Mouse (Mus musculus): ENCODE results near the gene Sema3a. TPM values are rescaled to one million over a fixed set of nuclear protein-coding genes. Genes with fewer than 3 reads are reported as not detected.
"Not testable (repeated sequence)": the region's sequence is repeated elsewhere in the genome, so short reads cannot be mapped to it uniquely, and the experiment has no call there.

Gene Sema3a
- polyA plus RNA-seq, 1 experiment from 2014 or later = 3.6 TPM

DNA sequence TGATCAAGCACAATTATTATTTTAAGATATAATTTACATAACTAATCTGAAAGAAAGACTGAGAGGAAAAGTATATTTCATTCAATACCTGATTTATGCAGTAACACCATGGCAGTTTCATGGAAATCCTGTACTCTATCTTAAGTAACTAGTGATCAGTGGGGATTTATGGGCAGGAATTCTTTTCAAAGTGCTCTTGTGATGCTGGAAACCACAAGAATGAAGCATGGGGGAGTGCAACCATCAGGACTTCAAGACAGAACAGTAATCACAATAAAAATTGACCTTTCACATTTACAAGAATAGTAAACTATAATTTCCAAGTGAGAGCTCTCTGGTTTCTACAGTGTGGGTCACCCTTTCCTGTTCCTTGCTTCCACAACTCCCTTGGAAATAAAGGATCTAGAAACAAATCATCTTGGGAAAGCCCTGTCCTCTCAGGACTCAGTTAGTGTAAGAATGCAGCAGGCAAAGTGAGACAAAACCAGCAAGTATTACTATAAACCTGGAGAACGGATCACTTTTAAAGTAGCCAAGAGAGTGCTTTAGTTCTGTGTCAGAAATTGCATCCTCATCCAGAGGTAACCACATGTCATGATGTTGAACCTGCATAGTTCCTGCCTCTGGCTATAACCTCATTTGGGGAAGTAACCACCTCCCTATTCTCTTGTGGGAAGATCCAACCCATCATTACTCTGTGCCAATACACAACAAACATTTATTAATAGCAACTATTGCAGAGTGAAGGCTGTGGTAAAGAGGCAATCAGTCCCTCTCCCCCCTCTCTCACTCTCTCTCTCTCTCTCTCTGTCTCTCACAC, 335.2 kb downstream of the Sema3a start:
- Histone ChIP-seq H3K4me3 (ENCODE audit: low read depth, low read length) (no peak overlapping the region), H3K9ac (ENCODE audit: low read depth, low read length) (no peak overlapping the region), H3K4me1 (replicated peaks; ENCODE audit: control insufficient read depth, insufficient read depth, low read length) (no peaks in the 10 kb centered on the region), H3K27ac (ENCODE audit: low read depth, low read length) (no peak overlapping the region), H3K27me3 (replicated peaks; ENCODE audit: control insufficient read depth, insufficient read depth, low read length) (no peaks in the 10 kb centered on the region), H3K9me3 (ENCODE audit: control insufficient read depth) (no peaks in the 10 kb centered on the region), H3K36me3 (ENCODE audit: control insufficient read depth, insufficient read depth) (no peaks in the 10 kb centered on the region), H3K4me2 (replicated peaks; ENCODE audit: low read depth) (no peak overlapping the region)
- TF ChIP-seq CTCF (IDR thresholded peaks at IDR 0.05; ENCODE audit: low read depth) = no peak
- WGBS = 64% methylated on average over 1 of the region's 1 CpGs
- ATAC-seq = no peak

DNA sequence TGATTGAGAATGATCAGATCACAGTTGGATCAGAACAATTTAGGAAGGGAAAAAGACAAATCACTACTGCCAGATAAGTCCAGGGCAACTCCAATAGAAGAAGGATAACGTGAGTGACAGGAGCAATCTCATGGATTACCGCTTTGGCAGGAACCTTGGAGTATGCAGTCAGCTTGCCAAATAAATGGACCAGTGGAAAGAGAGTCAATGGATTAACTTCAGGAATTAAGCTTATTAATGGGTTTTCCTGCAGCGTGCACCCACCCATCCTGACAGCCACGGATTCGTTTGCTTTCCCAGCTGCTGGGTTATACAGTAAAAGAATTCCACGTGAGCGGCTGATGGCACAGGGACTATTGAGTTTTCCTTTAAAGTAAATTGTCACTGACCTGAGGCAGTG, 343.6 kb downstream of the Sema3a start:
- Histone ChIP-seq H3K36me3 (ENCODE audit: control insufficient read depth, insufficient read depth) (no peaks in the 10 kb centered on the region), H3K9me3 (ENCODE audit: control insufficient read depth) (no peaks in the 10 kb centered on the region), H3K9ac (ENCODE audit: low read depth, low read length) (no peak overlapping the region), H3K4me2 (replicated peaks; ENCODE audit: low read depth) (no peak overlapping the region), H3K27me3 (replicated peaks; ENCODE audit: control insufficient read depth, insufficient read depth, low read length) (no peaks in the 10 kb centered on the region), H3K4me1 (replicated peaks; ENCODE audit: control insufficient read depth, insufficient read depth, low read length) (no peaks in the 10 kb centered on the region), H3K4me3 (ENCODE audit: low read depth, low read length) (no peak overlapping the region), H3K27ac (ENCODE audit: low read depth, low read length) (no peak overlapping the region)
- 63% methylated on average over 7 of the region's 7 CpGs for WGBS
- no peak for ATAC-seq
- TF ChIP-seq CTCF (IDR thresholded peaks at IDR 0.05; ENCODE audit: low read depth) = no peak

DNA sequence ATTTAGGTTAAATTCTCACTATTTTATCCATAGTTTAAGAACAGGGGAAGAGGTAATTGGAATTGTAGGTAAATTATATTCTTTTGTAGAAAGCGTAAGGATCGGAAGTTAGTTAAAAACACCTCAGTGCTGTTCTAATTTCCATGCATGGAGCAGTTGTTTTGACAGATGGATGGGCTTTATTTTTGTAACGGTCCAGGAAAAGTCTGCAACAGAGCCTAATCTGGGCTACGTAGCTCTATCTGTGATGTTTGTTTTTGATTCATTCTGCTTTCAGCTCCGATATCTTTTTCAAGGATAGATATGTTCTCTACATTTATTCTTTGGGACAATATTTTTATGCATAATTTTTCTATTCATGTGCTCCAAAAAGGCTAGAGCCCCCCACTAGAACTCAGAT, 344.2 kb downstream of the Sema3a start:
- 74% methylated on average over 5 of the region's 5 CpGs for WGBS
- no peak for ATAC-seq

DNA sequence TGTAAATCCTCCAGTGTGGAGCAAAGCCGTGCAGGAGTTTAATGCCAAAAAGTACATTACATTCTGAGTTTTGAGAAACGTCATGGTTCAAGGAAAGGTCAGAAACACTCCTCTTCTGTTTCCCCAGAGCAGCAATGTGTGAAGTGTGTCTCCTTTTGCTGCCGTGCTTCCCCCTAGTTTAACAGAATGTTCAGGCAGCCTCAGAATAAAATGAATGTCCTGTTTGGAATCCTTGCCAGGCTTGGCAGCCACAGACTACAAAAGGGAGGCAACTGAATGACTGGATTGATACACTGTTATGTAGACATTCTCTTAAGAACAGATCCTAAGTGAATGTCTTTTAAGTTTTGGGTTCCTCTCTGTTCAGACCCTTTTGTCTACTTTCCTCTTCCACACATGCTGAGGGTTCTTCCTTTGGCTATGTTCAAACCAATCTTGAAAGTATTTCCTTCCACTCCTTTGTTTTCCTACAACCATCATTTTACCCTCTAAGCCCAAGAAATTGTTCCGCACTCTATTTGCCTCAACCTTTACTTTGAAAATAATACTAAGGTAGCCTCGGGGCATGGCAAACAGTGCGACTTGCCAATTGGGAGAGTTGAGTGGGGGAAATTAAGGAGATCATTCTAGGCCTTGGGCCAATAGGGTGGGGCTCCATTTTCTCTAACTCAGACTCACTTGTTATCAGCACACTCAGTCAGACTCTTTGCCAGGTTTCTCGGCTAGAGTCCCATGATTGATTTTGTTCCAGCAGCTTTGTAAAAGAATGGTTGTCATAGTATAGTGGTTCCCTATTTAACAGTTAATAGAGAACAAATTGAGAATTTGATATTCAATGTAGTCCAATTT, 345.1 kb downstream of the Sema3a start:
- TF ChIP-seq CTCF (IDR thresholded peaks at IDR 0.05; ENCODE audit: low read depth) = no peak
- no peak overlapping the region for H3K4me2 ChIP-seq (replicated peaks; ENCODE audit: low read depth)
- no peak overlapping the region for H3K4me3 ChIP-seq (ENCODE audit: low read depth, low read length)
- H3K9ac ChIP-seq (ENCODE audit: low read depth, low read length) = no peak overlapping the region
- WGBS = 64% methylated on average over 7 of the region's 7 CpGs
- no peak for ATAC-seq
- H3K4me1 ChIP-seq (replicated peaks; ENCODE audit: control insufficient read depth, insufficient read depth, low read length) = no peaks in the 10 kb centered on the region
- H3K27me3 ChIP-seq (replicated peaks; ENCODE audit: control insufficient read depth, insufficient read depth, low read length) = no peaks in the 10 kb centered on the region
- H3K36me3 ChIP-seq (ENCODE audit: control insufficient read depth, insufficient read depth) = no peaks in the 10 kb centered on the region
- no peaks in the 10 kb centered on the region for H3K9me3 ChIP-seq (ENCODE audit: control insufficient read depth)
- H3K27ac ChIP-seq (ENCODE audit: low read depth, low read length) = no peak overlapping the region

More for the DNA sequence above, 344.2 kb downstream of the Sema3a start:
- Histone ChIP-seq H3K4me1 (replicated peaks; ENCODE audit: control insufficient read depth, insufficient read depth, low read length) (no peaks in the 10 kb centered on the region), H3K9me3 (ENCODE audit: control insufficient read depth) (no peaks in the 10 kb centered on the region), H3K9ac (ENCODE audit: low read depth, low read length) (no peak overlapping the region), H3K36me3 (ENCODE audit: control insufficient read depth, insufficient read depth) (no peaks in the 10 kb centered on the region), H3K4me3 (ENCODE audit: low read depth, low read length) (no peak overlapping the region), H3K27ac (ENCODE audit: low read depth, low read length) (no peak overlapping the region), H3K4me2 (replicated peaks; ENCODE audit: low read depth) (no peak overlapping the region), H3K27me3 (replicated peaks; ENCODE audit: control insufficient read depth, insufficient read depth, low read length) (no peaks in the 10 kb centered on the region)
- no peak for TF ChIP-seq CTCF (IDR thresholded peaks at IDR 0.05; ENCODE audit: low read depth)

DNA sequence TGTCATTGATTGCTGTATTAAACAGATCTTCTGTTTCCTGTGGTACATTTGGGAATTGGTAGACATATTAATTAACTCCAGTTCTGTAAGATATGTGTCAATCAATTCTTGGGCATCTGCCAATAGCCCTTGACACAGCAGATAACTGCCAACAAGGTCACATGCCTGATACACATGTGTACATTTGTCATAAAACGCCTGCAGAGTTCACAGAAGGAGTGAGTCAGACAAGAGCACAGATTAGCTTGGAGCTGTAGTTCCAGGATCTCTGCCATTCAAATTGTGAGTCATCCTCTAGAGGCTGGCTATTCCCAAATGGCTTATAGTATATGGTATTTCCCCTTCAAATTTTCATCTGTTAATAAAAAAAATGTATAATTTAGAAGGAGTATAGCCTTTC, 352.4 kb downstream of the Sema3a start:
- H3K9me3 ChIP-seq (ENCODE audit: control insufficient read depth) = no peaks in the 10 kb centered on the region
- no peaks in the 10 kb centered on the region for H3K4me1 ChIP-seq (replicated peaks; ENCODE audit: control insufficient read depth, insufficient read depth, low read length)
- 38% methylated on average over 1 of the region's 1 CpGs for WGBS
- H3K36me3 ChIP-seq (ENCODE audit: control insufficient read depth, insufficient read depth) = no peaks in the 10 kb centered on the region
- no peak overlapping the region for H3K4me3 ChIP-seq (ENCODE audit: low read depth, low read length)
- TF ChIP-seq CTCF (IDR thresholded peaks at IDR 0.05; ENCODE audit: low read depth) = no peak
- H3K9ac ChIP-seq (ENCODE audit: low read depth, low read length) = no peak overlapping the region
- H3K27ac ChIP-seq (ENCODE audit: low read depth, low read length) = no peak overlapping the region
- no peak overlapping the region for H3K4me2 ChIP-seq (replicated peaks; ENCODE audit: low read depth)
- no peaks in the 10 kb centered on the region for H3K27me3 ChIP-seq (replicated peaks; ENCODE audit: control insufficient read depth, insufficient read depth, low read length)
- peak; percentile 31; the same call in 1 of the 2 replicates for ATAC-seq

- WGBS = 68% methylated on average over 2 of the region's 2 CpGs
- Histone ChIP-seq H3K4me1 (replicated peaks; ENCODE audit: control insufficient read depth, insufficient read depth, low read length) (no peaks in the 10 kb centered on the region), H3K27ac (ENCODE audit: low read depth, low read length) (no peak overlapping the region), H3K9me3 (ENCODE audit: control insufficient read depth) (no peaks in the 10 kb centered on the region), H3K4me3 (ENCODE audit: low read depth, low read length) (no peak overlapping the region), H3K27me3 (replicated peaks; ENCODE audit: control insufficient read depth, insufficient read depth, low read length) (no peaks in the 10 kb centered on the region), H3K36me3 (ENCODE audit: control insufficient read depth, insufficient read depth) (no peaks in the 10 kb centered on the region), H3K4me2 (replicated peaks; ENCODE audit: low read depth) (no peak overlapping the region), H3K9ac (ENCODE audit: low read depth, low read length) (no peak overlapping the region)
- no peak for ATAC-seq
- no peak for TF ChIP-seq CTCF (IDR thresholded peaks at IDR 0.05; ENCODE audit: low read depth)
These were observed 363.5 kb downstream of the Sema3a start for GRCm38 (mm10) chr5:13488671-13489070.

GRCm38 (mm10) chr5:13495967-13496366, 370.8 kb downstream of the Sema3a start:
- H3K27ac ChIP-seq (ENCODE audit: low read depth, low read length); ATAC-seq; H3K4me3 ChIP-seq (ENCODE audit: low read depth, low read length); H3K4me1 ChIP-seq (replicated peaks; ENCODE audit: control insufficient read depth, insufficient read depth, low read length); H3K27me3 ChIP-seq (replicated peaks; ENCODE audit: control insufficient read depth, insufficient read depth, low read length); H3K9me3 ChIP-seq (ENCODE audit: control insufficient read depth); H3K4me2 ChIP-seq (replicated peaks; ENCODE audit: low read depth); H3K9ac ChIP-seq (ENCODE audit: low read depth, low read length); H3K36me3 ChIP-seq (ENCODE audit: control insufficient read depth, insufficient read depth): not testable (repeated sequence)
- 90% methylated on average over 3 of the region's 3 CpGs for WGBS
